Mouse (Mus musculus) stomach, postnatal 0 days (tissue): ENCODE results near the gene Slamf9. TPM values are rescaled to one million over a fixed set of nuclear protein-coding genes. Genes with fewer than 3 reads are reported as not detected.
A peak's percentile ranks its signal among the peaks of the same experiment; 100 is the strongest.

Experiments used
- ATAC-seq: fragments of 200-750 bp; cut with Nextera tagmentation; 2 replicates; pipeline ENCODE4 v1.8.0; 2017; ENCODE audit not compliant: low FRiP score, low TSS enrichment
- DNase-seq: peaks from one replicate; pipeline ENCODE4 v3.0.0-alpha.2; 2016; ENCODE audit warnings: low spot score
- H3K27ac ChIP-seq: fragments of 300-500 bp; sonication (generic); replicated peaks from 2 replicates; pipeline ENCODE4 v1.5.1; 2014; ENCODE audit warnings: mild to moderate bottlenecking, control low read depth
- H3K27me3 ChIP-seq: fragments of 300-500 bp; sonication (generic); 2 replicates; pipeline ENCODE4 v1.6.1; 2014; ENCODE audit warnings: low read length; ENCODE audit not compliant: control insufficient read depth, insufficient read depth
- H3K36me3 ChIP-seq: fragments of 300-500 bp; sonication (generic); 2 replicates; pipeline ENCODE4 v1.6.1; 2014; ENCODE audit warnings: low read length, mixed read lengths; ENCODE audit not compliant: control insufficient read depth, insufficient read depth
- H3K4me1 ChIP-seq: fragments of 300-500 bp; sonication (generic); replicated peaks from 2 replicates; pipeline ENCODE4 v1.6.1; 2014; ENCODE audit warnings: antibody characterized with exemption; ENCODE audit not compliant: control insufficient read depth, insufficient read depth
- H3K4me2 ChIP-seq: fragments of 300-500 bp; sonication (generic); replicated peaks from 2 replicates; pipeline ENCODE4 v1.6.1; 2014; ENCODE audit warnings: low read depth, mild to moderate bottlenecking, control low read depth, moderate library complexity
- H3K4me3 ChIP-seq: fragments of 300-500 bp; sonication (generic); 2 replicates; pipeline ENCODE4 v1.5.1; 2014; ENCODE audit warnings: low read depth, low read length, control low read depth
- H3K9ac ChIP-seq: fragments of 300-500 bp; sonication (generic); 2 replicates; pipeline ENCODE4 v1.6.1; 2014; ENCODE audit warnings: mild to moderate bottlenecking, low read length, control low read depth, mixed read lengths
- H3K9me3 ChIP-seq: fragments of 300-500 bp; sonication (generic); 2 replicates; pipeline ENCODE4 v1.6.1; 2016; ENCODE audit warnings: low read length; ENCODE audit not compliant: control insufficient read depth
- CTCF ChIP-seq: IDR thresholded peaks from 2 replicates; pipeline ENCODE4 v1.5.1; 2016; ENCODE audit warnings: antibody characterized with exemption, low read depth, mild to moderate bottlenecking, moderate library complexity
- EP300 ChIP-seq: optimal IDR thresholded peaks from 2 replicates; pipeline ENCODE3; 2016; ENCODE audit warnings: antibody characterized with exemption
- WGBS: fragments of 180-500 bp; shearing (Covaris S2); extraction: QIAGEN DNeasy Blood & Tissue Kit; methylation state at CpG from one replicate; pipeline ENCODE4 v1.1.7; 2014; 5-methylcytosine and 5-hydroxymethylcytosine counted together
- polyA plus RNA-seq: library from polyadenylated mRNA; unstranded; fragments of >200 nt; fragmentation: Nextera tagmentation; extraction: Ambion mirVana; gene quantifications from 2 replicates; pipeline ENCODE4 v1.2.1, GENCODE M21; 2015

The Slamf9 gene
- polyA plus RNA-seq, 1 experiment from 2014 or later = 1.8 TPM

- Histone ChIP-seq H3K4me2 (no peak overlapping the region), H3K36me3 (no peaks in the 10 kb centered on the region), H3K27me3 (no peaks in the 10 kb centered on the region), H3K27ac (peak overlapping the region; percentile 73), H3K4me1 (0 out of 2 replicates have a peak, but pooled peaks cover 6% of the 10 kb centered on the region), H3K4me3 (no peak overlapping the region), H3K9me3 (no peaks in the 10 kb centered on the region), H3K9ac (no peak overlapping the region)
- ATAC-seq (peak; percentile 81), DNase-seq (peak; percentile 61)
- WGBS = 8% methylated on average over 4 of the region's 4 CpGs
- no peak for TF ChIP-seq CTCF
- no peak for TF ChIP-seq EP300
Measured at GRCm38 (mm10) chr1:172431836-172432586, 43.1 kb upstream of the Slamf9 start.

- Histone ChIP-seq H3K27ac (no peak overlapping the region), H3K4me1 (0 out of 2 replicates have a peak, but pooled peaks cover 6% of the 10 kb centered on the region), H3K9me3 (no peaks in the 10 kb centered on the region), H3K9ac (no peak overlapping the region), H3K27me3 (no peaks in the 10 kb centered on the region), H3K4me3 (no peak overlapping the region), H3K36me3 (no peaks in the 10 kb centered on the region), H3K4me2 (no peak overlapping the region)
- TF ChIP-seq CTCF (no peak), EP300 (no peak)
- ATAC-seq (no peak), DNase-seq (no peak)
- WGBS = 54% methylated on average over 3 of the region's 3 CpGs
Measured at GRCm38 (mm10) chr1:172432587-172432955, 42.6 kb upstream of the Slamf9 start.

GRCm38 (mm10) chr1:172433012-172433850, 41.9 kb upstream of the Slamf9 start:
- H3K9me3 ChIP-seq = no peaks in the 10 kb centered on the region
- no peak for TF ChIP-seq CTCF
- TF ChIP-seq EP300 = no peak
- H3K36me3 ChIP-seq = no peaks in the 10 kb centered on the region
- H3K27me3 ChIP-seq = no peaks in the 10 kb centered on the region
- 60% methylated on average over 20 of the region's 20 CpGs for WGBS
- H3K4me3 ChIP-seq = no peak overlapping the region
- H3K4me1 ChIP-seq = 0 out of 2 replicates have a peak, but pooled peaks cover 6% of the 10 kb centered on the region
- no peak overlapping the region for H3K4me2 ChIP-seq
- no peak for ATAC-seq
- no peak for DNase-seq
- no peak overlapping the region for H3K9ac ChIP-seq
- peak overlapping the region; percentile 35; the same call in 1 of the 2 replicates for H3K27ac ChIP-seq

- 86% methylated on average over 4 of the region's 4 CpGs for WGBS
- H3K27ac ChIP-seq = no peak overlapping the region
Measured at GRCm38 (mm10) chr1:172433851-172434165, 41.4 kb upstream of the Slamf9 start.

GRCm38 (mm10) chr1:172436785-172437184, 38.4 kb upstream of the Slamf9 start:
- Histone ChIP-seq H3K27me3 (no peaks in the 10 kb centered on the region), H3K4me2 (no peak overlapping the region), H3K4me3 (no peak overlapping the region), H3K4me1 (0 out of 2 replicates have a peak, but pooled peaks cover under 1% of the 10 kb centered on the region), H3K36me3 (no peaks in the 10 kb centered on the region), H3K9ac (no peak overlapping the region), H3K27ac (no peak overlapping the region), H3K9me3 (no peaks in the 10 kb centered on the region)
- no peak for TF ChIP-seq EP300
- no peak for TF ChIP-seq CTCF
- ATAC-seq (no peak), DNase-seq (no peak)
- 37% methylated on average over 6 of the region's 6 CpGs for WGBS

More at GRCm38 (mm10) chr1:172433851-172434165, 41.4 kb upstream of the Slamf9 start:
- Histone ChIP-seq H3K4me2 (no peak overlapping the region), H3K9ac (no peak overlapping the region), H3K4me1 (0 out of 2 replicates have a peak, but pooled peaks cover 6% of the 10 kb centered on the region), H3K27me3 (no peaks in the 10 kb centered on the region), H3K4me3 (no peak overlapping the region), H3K36me3 (no peaks in the 10 kb centered on the region), H3K9me3 (no peaks in the 10 kb centered on the region)
- TF ChIP-seq EP300 = no peak
- no peak for TF ChIP-seq CTCF
- DNase-seq (no peak), ATAC-seq (no peak)
